Mouse (Mus musculus) kidney, embryonic 16.5 days (tissue): ENCODE data around the gene Tshz2. TPM values are rescaled to one million over a fixed set of nuclear protein-coding genes. Genes with fewer than 3 reads are reported as not detected.

Source experiments
- ATAC-seq: fragments of 200-750 bp; cut with Nextera tagmentation; 2 replicates; pipeline ENCODE4 v1.8.0; 2017; ENCODE audit warnings: moderate TSS enrichment; ENCODE audit not compliant: low FRiP score, low TSS enrichment
- H3K27ac ChIP-seq: fragments of 300-500 bp; sonication (generic); 2 replicates; pipeline ENCODE4 v1.5.1; 2014; ENCODE audit warnings: low read length
- H3K27me3 ChIP-seq: fragments of 300-500 bp; sonication (generic); 2 replicates; pipeline ENCODE4 v1.6.1; 2014; ENCODE audit warnings: low read length, control low read depth, mixed read lengths; ENCODE audit not compliant: insufficient read depth
- H3K36me3 ChIP-seq: fragments of 300-500 bp; sonication (generic); 2 replicates; pipeline ENCODE4 v1.6.1; 2014; ENCODE audit warnings: low read length, control low read depth, mixed read lengths; ENCODE audit not compliant: insufficient read depth
- H3K4me1 ChIP-seq: fragments of 300-500 bp; sonication (generic); 2 replicates; pipeline ENCODE4 v1.6.1; 2014; ENCODE audit warnings: low read length, control low read depth, mixed read lengths; ENCODE audit not compliant: insufficient read depth
- H3K4me2 ChIP-seq: fragments of 300-500 bp; sonication (generic); replicated peaks from 2 replicates; pipeline ENCODE4 v1.6.1; 2014; ENCODE audit warnings: low read depth, low read length
- H3K4me3 ChIP-seq: fragments of 300-500 bp; sonication (generic); 2 replicates; pipeline ENCODE4 v1.5.1; 2014; ENCODE audit warnings: mild to moderate bottlenecking, low read length
- H3K9ac ChIP-seq: fragments of 300-500 bp; sonication (generic); replicated peaks from 2 replicates; pipeline ENCODE4 v1.6.1; 2014; ENCODE audit warnings: low read length
- H3K9me3 ChIP-seq: fragments of 300-500 bp; sonication (generic); 2 replicates; pipeline ENCODE4 v1.6.1; 2016; ENCODE audit warnings: low read length, control low read depth
- WGBS: fragments of 180-500 bp; shearing (Covaris S2); extraction: QIAGEN DNeasy Blood & Tissue Kit; methylation state at CpG from one replicate; pipeline ENCODE4 v1.1.7; 2014; 5-methylcytosine and 5-hydroxymethylcytosine counted together
- polyA plus RNA-seq: library from polyadenylated mRNA; unstranded; fragments of >200 nt; fragmentation: Nextera tagmentation; extraction: Ambion mirVana; gene quantifications from 2 replicates; pipeline ENCODE4 v1.2.1, GENCODE M21; 2015

The Tshz2 gene
- polyA plus RNA-seq, 1 experiment from 2014 or later = 11.5 TPM

DNA sequence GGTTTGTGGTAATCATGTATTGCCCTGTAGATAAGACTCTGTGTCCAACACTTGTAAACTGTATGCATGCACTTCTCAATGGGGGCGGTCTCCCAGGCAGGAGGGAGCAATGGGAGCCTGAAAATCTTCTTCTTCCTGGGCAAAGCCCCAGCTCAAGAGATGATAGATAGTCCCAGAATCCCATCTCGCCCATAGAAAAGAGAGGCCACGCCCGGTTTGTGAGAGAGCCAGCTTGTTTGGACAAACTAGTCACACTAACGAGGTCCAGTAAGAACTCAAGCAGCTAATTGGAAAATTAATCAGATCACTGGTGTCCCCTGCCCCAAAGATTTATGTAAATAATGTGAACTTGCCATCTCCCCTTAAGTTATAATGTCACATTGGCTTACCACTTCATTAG is 292.7 kb downstream of the Tshz2 start:
- WGBS = 84% methylated on average over 5 of the region's 5 CpGs
- ATAC-seq = no peak
- Histone ChIP-seq H3K4me3 (no peak overlapping the region), H3K27me3 (no peaks in the 10 kb centered on the region), H3K27ac (no peak overlapping the region), H3K4me1 (peaks cover 14% of the 10 kb centered on the region; the same call in 1 of the 2 replicates), H3K9ac (no peak overlapping the region), H3K9me3 (no peaks in the 10 kb centered on the region), H3K4me2 (no peak overlapping the region), H3K36me3 (no peaks in the 10 kb centered on the region)

DNA sequence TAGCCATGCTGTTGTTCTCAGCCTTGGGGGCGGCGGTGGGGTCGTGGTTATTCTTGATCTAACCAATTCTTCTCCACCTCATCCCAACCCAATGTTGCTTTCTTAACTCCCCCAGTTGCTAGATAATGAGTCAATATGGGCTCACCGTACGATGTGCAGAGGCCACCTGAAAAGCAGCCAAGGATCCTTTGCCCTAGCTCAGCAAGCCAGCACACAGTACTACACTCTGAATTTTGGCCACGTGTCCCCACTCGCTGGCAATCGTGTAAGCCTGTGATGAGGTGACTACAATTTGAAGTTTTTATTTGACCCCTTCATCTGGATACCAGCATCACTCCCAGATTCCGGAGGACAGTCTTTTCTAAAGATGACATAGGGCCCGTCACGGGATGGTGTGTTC is 293.2 kb downstream of the Tshz2 start:
- H3K27ac ChIP-seq = no peak overlapping the region
- H3K4me3 ChIP-seq = no peak overlapping the region
- H3K27me3 ChIP-seq = no peaks in the 10 kb centered on the region
- ATAC-seq = no peak
- 79% methylated on average over 11 of the region's 11 CpGs for WGBS
- H3K9ac ChIP-seq = no peak overlapping the region
- H3K36me3 ChIP-seq = no peaks in the 10 kb centered on the region
- no peaks in the 10 kb centered on the region for H3K9me3 ChIP-seq
- H3K4me1 ChIP-seq = peaks cover 14% of the 10 kb centered on the region; the same call in 1 of the 2 replicates
- no peak overlapping the region for H3K4me2 ChIP-seq

DNA sequence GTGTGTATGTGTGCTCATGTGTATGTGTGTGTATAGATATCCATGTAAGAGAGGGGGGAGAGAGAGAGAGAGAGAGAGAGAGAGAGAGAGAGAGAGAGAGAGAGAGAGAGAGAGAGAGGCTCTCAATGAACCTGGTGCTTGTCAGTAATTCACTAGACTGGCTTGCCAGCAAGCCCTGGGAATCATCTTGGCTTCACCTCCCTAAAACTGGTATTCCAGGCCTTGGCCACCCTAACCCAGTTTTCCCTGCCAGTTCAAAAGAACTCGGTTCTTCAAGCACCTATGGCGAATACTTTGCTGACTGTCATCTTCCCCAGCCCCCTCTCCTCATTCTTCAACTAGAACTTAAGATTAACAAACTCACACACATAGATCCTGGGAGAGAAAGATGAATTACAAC is 294.6 kb downstream of the Tshz2 start:
- Histone ChIP-seq H3K36me3 (no peaks in the 10 kb centered on the region), H3K4me1 (peaks cover 14% of the 10 kb centered on the region; the same call in 1 of the 2 replicates), H3K27ac (no peak overlapping the region), H3K9me3 (no peaks in the 10 kb centered on the region), H3K4me2 (no peak overlapping the region), H3K4me3 (no peak overlapping the region), H3K9ac (no peak overlapping the region), H3K27me3 (no peaks in the 10 kb centered on the region)
- no peak for ATAC-seq
- WGBS = 75% methylated on average over 2 of the region's 2 CpGs

DNA sequence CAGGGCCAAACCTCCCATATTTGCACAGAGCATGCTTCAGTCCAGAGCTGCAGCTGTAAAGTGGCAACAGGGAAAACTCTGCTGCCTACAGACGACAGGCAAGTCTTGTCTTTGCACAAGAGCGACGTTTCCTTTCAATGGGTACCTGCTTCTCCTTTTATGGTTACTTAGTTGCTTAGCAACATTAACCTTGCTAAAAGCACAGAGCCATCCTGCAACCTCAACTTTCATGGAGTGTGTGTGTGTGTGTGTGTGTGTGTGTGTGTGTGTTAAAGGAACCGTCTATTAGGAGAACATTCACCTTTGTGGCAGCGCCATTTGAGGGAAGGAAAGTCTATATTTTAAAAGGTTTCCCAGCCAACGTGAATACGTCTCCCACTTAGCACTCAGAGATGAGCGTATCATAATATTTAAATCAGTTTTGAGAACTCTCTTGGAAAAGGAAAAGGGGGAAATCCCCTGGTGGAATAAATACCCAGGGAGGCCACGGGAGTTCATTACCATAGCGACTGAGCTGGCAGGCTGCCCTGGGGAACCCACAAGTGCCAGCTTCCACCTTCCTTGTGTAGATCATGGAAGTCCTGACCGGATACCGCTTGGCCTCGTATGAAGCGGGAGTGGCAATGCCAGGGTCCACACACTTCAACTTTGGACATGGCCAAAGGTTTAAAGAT is 295.8 kb downstream of the Tshz2 start:
- no peak overlapping the region for H3K27ac ChIP-seq
- ATAC-seq = no peak
- WGBS = 66% methylated on average over 14 of the region's 14 CpGs

DNA sequence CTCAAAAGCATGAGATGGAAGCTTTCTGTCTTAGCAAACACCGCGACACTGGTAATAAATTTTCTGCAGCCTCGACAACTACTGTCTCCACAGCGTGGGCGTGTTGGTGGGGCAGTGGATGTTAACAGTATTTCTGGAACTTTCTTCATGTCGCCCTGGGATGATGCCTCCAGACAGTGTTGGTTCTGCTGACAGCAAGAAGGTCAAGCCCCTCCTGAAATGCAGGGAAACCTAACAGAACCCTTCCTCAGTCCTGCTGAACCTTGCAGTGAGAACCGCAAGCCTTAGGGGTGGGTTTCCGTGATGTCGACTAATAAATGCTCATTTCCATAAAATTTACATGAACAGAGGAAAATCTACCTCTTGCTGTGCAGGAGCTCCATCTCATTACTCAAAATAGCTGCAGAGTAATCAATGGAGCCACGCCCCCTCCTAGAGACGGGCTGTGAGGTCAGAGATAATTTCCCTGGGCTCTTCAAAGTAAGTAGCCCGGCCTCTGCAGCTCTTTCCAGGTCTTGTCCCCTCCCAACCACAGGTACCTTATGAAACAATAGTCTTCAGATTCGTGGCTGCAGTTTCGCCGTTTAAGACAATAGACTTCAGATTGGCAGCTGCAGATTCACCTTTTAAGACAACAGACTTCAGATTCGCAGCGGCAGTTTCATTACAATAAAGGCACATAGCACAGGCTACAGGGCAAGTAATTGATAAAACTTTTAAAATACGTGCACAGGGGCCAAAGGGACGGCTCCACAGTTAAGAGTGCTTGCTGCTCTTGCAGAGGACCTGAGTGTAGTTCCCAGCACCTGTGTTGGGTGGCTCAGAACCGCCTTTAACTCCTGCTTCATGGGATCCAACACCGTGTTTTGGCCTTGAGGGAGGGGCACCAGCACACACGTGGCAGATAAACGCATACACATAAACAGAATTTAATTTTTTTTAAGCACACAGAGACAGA is 297.0 kb downstream of the Tshz2 start:
- Histone ChIP-seq H3K27me3 (no peaks in the 10 kb centered on the region), H3K9me3 (no peaks in the 10 kb centered on the region), H3K36me3 (no peaks in the 10 kb centered on the region), H3K27ac (peak overlapping the region; percentile 41; the same call in 1 of the 2 replicates), H3K4me2 (peak overlapping the region; percentile 64), H3K9ac (peak overlapping the region; percentile 63), H3K4me3 (peak overlapping the region; percentile 52), H3K4me1 (peaks cover 12% of the 10 kb centered on the region; the same call in 1 of the 2 replicates)
- 42% methylated on average over 23 of the region's 23 CpGs for WGBS
- peak; percentile 71 for ATAC-seq

More for the DNA sequence above, 295.8 kb downstream of the Tshz2 start:
- Histone ChIP-seq H3K36me3 (no peaks in the 10 kb centered on the region), H3K27me3 (no peaks in the 10 kb centered on the region), H3K4me3 (no peak overlapping the region), H3K4me1 (peaks cover 14% of the 10 kb centered on the region; the same call in 1 of the 2 replicates), H3K9me3 (no peaks in the 10 kb centered on the region), H3K9ac (no peak overlapping the region), H3K4me2 (no peak overlapping the region)

DNA sequence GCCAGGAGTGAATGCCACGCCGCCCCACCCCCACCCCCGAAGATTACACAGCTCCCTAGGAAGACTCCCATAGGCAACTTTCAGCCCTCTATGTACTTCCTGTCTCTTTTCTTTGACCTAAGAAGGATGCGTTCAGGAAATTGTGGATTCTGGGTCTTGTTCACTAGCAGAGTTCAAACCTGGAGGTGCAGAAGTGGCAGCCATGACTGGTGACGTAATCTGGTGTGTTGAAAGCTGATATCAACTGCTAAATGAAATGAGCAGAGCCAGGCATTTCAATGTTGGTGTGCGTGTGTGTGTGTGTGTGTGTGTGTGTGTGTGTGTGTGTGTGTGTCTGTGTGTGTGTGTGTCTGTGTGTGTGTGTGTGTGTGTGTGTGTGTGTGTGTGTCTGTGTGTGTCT is 302.8 kb downstream of the Tshz2 start:
- Histone ChIP-seq H3K36me3 (no peaks in the 10 kb centered on the region), H3K27ac (no peak overlapping the region), H3K9ac (no peak overlapping the region), H3K4me1 (no peaks in the 10 kb centered on the region), H3K27me3 (no peaks in the 10 kb centered on the region), H3K9me3 (no peaks in the 10 kb centered on the region), H3K4me3 (no peak overlapping the region), H3K4me2 (no peak overlapping the region)
- 67% methylated on average over 6 of the region's 6 CpGs for WGBS
- ATAC-seq = no peak

DNA sequence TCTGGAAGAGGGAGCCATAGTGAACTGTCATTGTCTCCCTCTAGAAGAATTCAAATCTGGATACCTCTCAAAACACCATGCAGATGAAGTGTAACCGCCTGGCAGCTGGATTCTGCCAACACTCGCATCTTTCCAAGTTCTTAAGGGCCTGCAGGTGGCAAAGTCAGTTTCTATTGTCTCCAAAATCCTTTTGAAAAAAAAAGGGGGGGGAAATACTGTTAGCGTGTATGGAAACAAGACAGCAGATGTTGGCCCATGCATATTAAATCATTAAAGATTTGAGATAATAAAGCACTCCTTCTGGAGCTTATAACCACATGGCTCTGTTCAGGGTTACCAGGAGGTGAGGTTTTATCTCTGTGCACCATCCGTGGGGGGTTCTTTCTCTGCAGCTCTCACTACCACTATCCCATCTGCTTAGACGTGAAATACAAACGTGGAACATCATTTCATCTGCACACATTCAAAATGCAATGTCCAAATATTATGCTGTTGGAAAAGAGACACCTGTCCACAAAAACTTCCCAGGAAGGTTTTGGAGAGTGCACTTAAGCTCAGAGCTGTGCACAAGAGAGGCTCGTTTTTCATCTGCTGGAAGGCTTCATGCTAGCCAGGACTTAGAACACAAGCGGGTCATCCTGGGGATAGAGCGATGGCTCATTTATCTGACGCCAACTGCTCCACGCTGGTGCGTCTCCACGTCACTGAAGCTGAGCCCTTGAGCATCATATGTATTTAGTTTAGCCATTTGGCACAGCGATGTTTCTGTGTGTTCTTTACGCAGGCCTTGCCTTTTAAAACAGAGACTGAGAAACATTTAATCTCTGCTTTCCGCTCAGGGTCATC is 307.7 kb downstream of the Tshz2 start:
- Histone ChIP-seq H3K4me1 (no peaks in the 10 kb centered on the region), H3K9me3 (no peaks in the 10 kb centered on the region), H3K4me2 (no peak overlapping the region), H3K9ac (no peak overlapping the region), H3K36me3 (no peaks in the 10 kb centered on the region), H3K27me3 (no peaks in the 10 kb centered on the region), H3K4me3 (no peak overlapping the region), H3K27ac (no peak overlapping the region)
- WGBS = 69% methylated on average over 16 of the region's 16 CpGs
- no peak for ATAC-seq

DNA sequence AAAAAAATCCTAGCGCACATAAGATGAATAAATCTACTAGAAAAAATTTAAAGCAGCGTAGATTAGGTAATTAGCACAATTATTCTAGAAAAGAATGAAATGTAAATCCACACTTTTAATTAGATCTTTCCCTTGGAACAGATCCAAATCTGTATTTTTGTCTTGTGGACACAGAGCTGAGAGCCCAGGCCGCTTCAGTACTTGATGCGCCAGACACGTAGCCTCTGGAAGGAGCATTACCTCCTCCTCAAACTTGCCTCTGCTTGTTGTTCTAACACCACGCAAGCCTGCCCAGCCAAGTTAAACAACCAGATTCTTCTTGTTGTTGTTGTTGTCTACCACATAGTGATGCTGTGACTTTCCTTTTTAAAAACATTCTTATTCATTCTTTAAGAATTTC is 310.9 kb downstream of the Tshz2 start:
- no peak for ATAC-seq
- Histone ChIP-seq H3K27ac (no peak overlapping the region), H3K36me3 (no peaks in the 10 kb centered on the region), H3K4me2 (no peak overlapping the region), H3K27me3 (no peaks in the 10 kb centered on the region), H3K4me1 (no peaks in the 10 kb centered on the region), H3K9ac (no peak overlapping the region), H3K9me3 (no peaks in the 10 kb centered on the region), H3K4me3 (no peak overlapping the region)
- 69% methylated on average over 6 of the region's 6 CpGs for WGBS

DNA sequence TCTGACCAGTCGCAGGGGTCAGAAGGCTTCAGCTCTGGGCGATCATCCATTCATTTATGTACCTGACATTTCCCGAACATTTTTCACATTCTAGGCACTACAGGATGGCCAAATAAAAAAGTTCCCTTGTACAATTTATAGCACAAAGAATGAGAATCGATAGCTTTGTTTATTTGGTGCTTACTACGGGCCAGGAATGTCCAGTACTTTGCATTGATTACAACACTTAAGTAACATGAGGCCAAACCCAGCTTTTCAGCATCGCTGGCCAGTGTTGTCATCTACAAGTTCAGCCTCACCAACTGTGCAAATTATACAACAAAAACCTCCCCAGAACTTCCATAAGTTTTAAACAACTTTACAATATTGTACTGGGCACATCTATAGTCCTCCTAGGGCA is 315.3 kb downstream of the Tshz2 start:
- H3K27me3 ChIP-seq = no peaks in the 10 kb centered on the region
- 63% methylated on average over 6 of the region's 6 CpGs for WGBS
- H3K4me1 ChIP-seq = peaks cover 4% of the 10 kb centered on the region
- no peak for ATAC-seq
- H3K9me3 ChIP-seq = no peaks in the 10 kb centered on the region
- no peaks in the 10 kb centered on the region for H3K36me3 ChIP-seq
- no peak overlapping the region for H3K27ac ChIP-seq
- H3K4me2 ChIP-seq = no peak overlapping the region
- no peak overlapping the region for H3K4me3 ChIP-seq
- no peak overlapping the region for H3K9ac ChIP-seq
